ENCODE assay signal across 15 mouse cellular contexts in genomic region chr14:66510750-66511149, GRCm38 (mm10).
A peak's percentile ranks its signal among the peaks of the same experiment; 100 is the strongest.
DNase-seq lines count a peak whose midpoint lies in the region; ATAC-seq and TF ChIP-seq lines count a peak whose summit lies in the region.
"Had no signal": no experiment of that assay in that cellular context is flagged by ENCODE, and none has a peak within 500 bp of the region (broad histone marks: within the 10 kb centered on the region; RNA-seq: fewer than 3 reads in every experiment).

No protein-coding gene starts in this region.

- no peak overlapping the region for H3K4me2 ChIP-seq in forebrain, postnatal 0 days (ENCODE audit: low read depth)
- H3K4me2 ChIP-seq in forebrain, embryonic 11.5 days (ENCODE audit: low read depth, low read length, severe bottlenecking), result no peak overlapping the region
- H3K4me2 ChIP-seq in midbrain, embryonic 11.5 days, result no peak overlapping the region
- H3K4me2 ChIP-seq in kidney, embryonic 15.5 days, result no peak overlapping the region
- H3K4me2 ChIP-seq: heart, embryonic 15.5 days; limb, embryonic 13.5 days; neural tube, embryonic 13.5 days had no signal

- H3K9ac ChIP-seq in forebrain, postnatal 0 days, result no peak overlapping the region
- H3K9ac ChIP-seq in forebrain, embryonic 11.5 days (ENCODE audit: low read length), result no peak overlapping the region
- no peak overlapping the region for H3K9ac ChIP-seq in midbrain, embryonic 11.5 days (ENCODE audit: low read length)
- no peak overlapping the region for H3K9ac ChIP-seq in kidney, embryonic 15.5 days
- H3K9ac ChIP-seq: heart, embryonic 15.5 days; limb, embryonic 13.5 days; liver, postnatal 0 days; neural tube, embryonic 13.5 days had no signal

- no peaks in the 10 kb centered on the region for H3K36me3 ChIP-seq in forebrain, postnatal 0 days (ENCODE audit: insufficient read depth)
- no peaks in the 10 kb centered on the region for H3K36me3 ChIP-seq in forebrain, embryonic 11.5 days (ENCODE audit: control insufficient read depth, insufficient read depth, low read length)
- H3K36me3 ChIP-seq in midbrain, embryonic 11.5 days (ENCODE audit: control insufficient read depth, insufficient read depth, low read length), result no peaks in the 10 kb centered on the region
- no peaks in the 10 kb centered on the region for H3K36me3 ChIP-seq in kidney, embryonic 15.5 days
- H3K36me3 ChIP-seq: G1E; heart, embryonic 15.5 days; limb, embryonic 13.5 days; neural tube, embryonic 13.5 days had no signal

- peak; percentile 65; the same call in 1 of the 2 replicates for ATAC-seq in forebrain, postnatal 0 days
- no peak for ATAC-seq in forebrain, embryonic 11.5 days (replicated peaks; ENCODE audit: low FRiP score)
- ATAC-seq in midbrain, embryonic 11.5 days (ENCODE audit: low FRiP score), result no peak
- no peak for ATAC-seq in kidney, embryonic 15.5 days (replicated peaks; ENCODE audit: low FRiP score)
- ATAC-seq: liver, postnatal 0 days had no signal

- H3K4me1 ChIP-seq in forebrain, postnatal 0 days (ENCODE audit: insufficient read depth), result 0 out of 2 replicates have a peak, but pooled peaks cover 6% of the 10 kb centered on the region
- H3K4me1 ChIP-seq in forebrain, embryonic 11.5 days (replicated peaks; ENCODE audit: control insufficient read depth, insufficient read depth, low read length), result no peaks in the 10 kb centered on the region
- no peaks in the 10 kb centered on the region; the same call in 1 of the 2 replicates for H3K4me1 ChIP-seq in midbrain, embryonic 11.5 days (ENCODE audit: control insufficient read depth, insufficient read depth, low read length)
- H3K4me1 ChIP-seq in kidney, embryonic 15.5 days, result no peaks in the 10 kb centered on the region
- H3K4me1 ChIP-seq: heart, embryonic 15.5 days; limb, embryonic 13.5 days; neural tube, embryonic 13.5 days had no signal

- H3K9me3 ChIP-seq in forebrain, postnatal 0 days (ENCODE audit: low read length), result no peaks in the 10 kb centered on the region
- H3K9me3 ChIP-seq in forebrain, embryonic 11.5 days (ENCODE audit: control insufficient read depth, low read length), result no peaks in the 10 kb centered on the region
- no peaks in the 10 kb centered on the region for H3K9me3 ChIP-seq in midbrain, embryonic 11.5 days (ENCODE audit: control insufficient read depth, low read length)
- H3K9me3 ChIP-seq in kidney, embryonic 15.5 days (replicated peaks), result no peaks in the 10 kb centered on the region
- H3K9me3 ChIP-seq: G1E; heart, embryonic 15.5 days; neural tube, embryonic 13.5 days had no signal

- no peak overlapping the region for H3K27ac ChIP-seq in forebrain, postnatal 0 days (ENCODE audit: low read depth, low read length)
- no peak overlapping the region for H3K27ac ChIP-seq in forebrain, embryonic 11.5 days (ENCODE audit: low read depth, low read length)
- H3K27ac ChIP-seq in midbrain, embryonic 11.5 days (ENCODE audit: low read depth, low read length), result no peak overlapping the region
- H3K27ac ChIP-seq in kidney, embryonic 15.5 days, result no peak overlapping the region
- H3K27ac ChIP-seq: heart, embryonic 15.5 days; left cerebral cortex, adult 2 months; limb, embryonic 13.5 days; neural tube, embryonic 13.5 days had no signal

- H3K27me3 ChIP-seq in forebrain, postnatal 0 days (ENCODE audit: insufficient read depth, low read length), result no peaks in the 10 kb centered on the region
- no peaks in the 10 kb centered on the region; the same call in 1 of the 2 replicates for H3K27me3 ChIP-seq in forebrain, embryonic 11.5 days (ENCODE audit: control insufficient read depth, insufficient read depth, low read length)
- no peaks in the 10 kb centered on the region for H3K27me3 ChIP-seq in midbrain, embryonic 11.5 days (ENCODE audit: control insufficient read depth, insufficient read depth, low read length)
- H3K27me3 ChIP-seq in kidney, embryonic 15.5 days, result no peaks in the 10 kb centered on the region
- H3K27me3 ChIP-seq: heart, embryonic 15.5 days; limb, embryonic 13.5 days; neural tube, embryonic 13.5 days had no signal

- TF ChIP-seq CTCF in forebrain, postnatal 0 days (IDR thresholded peaks at IDR 0.05; ENCODE audit: low read depth), result no peak

- WGBS in forebrain, postnatal 0 days, result 48% methylated on average over 5 of the region's 5 CpGs
- 78% methylated on average over 5 of the region's 5 CpGs for WGBS in forebrain, embryonic 11.5 days
- 70% methylated on average over 5 of the region's 5 CpGs for WGBS in midbrain, embryonic 11.5 days
- 83% methylated on average over 5 of the region's 5 CpGs for WGBS in kidney, embryonic 15.5 days

- peak; percentile 31 for DNase-seq in forebrain, postnatal 0 days
- no peak for DNase-seq in forebrain, embryonic 11.5 days (ENCODE audit: low spot score)
- peak; percentile 87 for DNase-seq in Muller cell, postnatal 12 days (ENCODE audit: inconsistent ontology term)
- DNase-seq in adrenal gland, postnatal 10 days, result peak; percentile 56
- peak; percentile 85 for DNase-seq in midbrain, embryonic 11.5 days (ENCODE audit: low spot score, missing footprints)
- DNase-seq in spleen, adult 12 weeks (ENCODE audit: low spot score), result no peak
- DNase-seq: liver, postnatal 0 days; lung, postnatal 4 days; thymus, postnatal 14 days had no signal

- no peak overlapping the region for H3K4me3 ChIP-seq in forebrain, postnatal 0 days (ENCODE audit: low read depth, low read length)
- H3K4me3 ChIP-seq in forebrain, embryonic 11.5 days (ENCODE audit: low read depth, low read length), result no peak overlapping the region
- H3K4me3 ChIP-seq in midbrain, embryonic 11.5 days (ENCODE audit: low read depth, low read length), result no peak overlapping the region
- H3K4me3 ChIP-seq in kidney, embryonic 15.5 days (replicated peaks), result no peak overlapping the region
- H3K4me3 ChIP-seq: heart, embryonic 15.5 days; left cerebral cortex, adult 2 months; limb, embryonic 13.5 days; neural tube, embryonic 13.5 days had no signal

Comparison
In these comparisons a context has a peak if more than half of its experiments do, and no peak if none do; other contexts are left out.
1. DNase-seq: peak in forebrain, postnatal 0 days (single experiment), Muller cell, postnatal 12 days (single experiment), adrenal gland, postnatal 10 days (single experiment) and midbrain, embryonic 11.5 days (single experiment); none in forebrain, embryonic 11.5 days (single experiment) and spleen, adult 12 weeks (single experiment).